Mouse (Mus musculus) layer of hippocampus, adult 9-10 months (tissue): ENCODE data around the gene Evc2.

Source experiments
- DNase-seq: peaks from one replicate; pipeline ENCODE4 v3.0.0; 2022; ENCODE audit warnings: low spot score

The Evc2 gene

DNA sequence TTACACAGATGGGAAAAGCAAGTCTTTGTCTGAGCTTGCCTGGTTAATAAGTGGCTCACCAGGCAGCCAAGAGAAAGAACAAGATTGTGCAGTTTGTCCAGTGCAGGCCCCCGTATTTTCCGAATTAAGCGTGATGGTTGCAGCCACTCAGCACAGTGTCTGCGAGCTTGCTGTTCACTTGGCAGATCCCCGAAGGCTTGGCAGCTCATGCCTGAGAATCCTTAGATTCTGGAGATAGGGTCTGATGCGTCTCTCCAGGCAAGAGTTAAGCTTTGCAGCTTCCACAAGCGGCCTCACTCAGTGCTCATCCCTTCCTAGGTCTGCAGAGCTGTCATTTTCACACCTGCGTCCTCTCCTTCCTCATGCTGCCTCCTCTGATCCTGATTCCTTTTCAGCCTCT, 30.5 kb downstream of the Evc2 start:
- no peak for DNase-seq

DNA sequence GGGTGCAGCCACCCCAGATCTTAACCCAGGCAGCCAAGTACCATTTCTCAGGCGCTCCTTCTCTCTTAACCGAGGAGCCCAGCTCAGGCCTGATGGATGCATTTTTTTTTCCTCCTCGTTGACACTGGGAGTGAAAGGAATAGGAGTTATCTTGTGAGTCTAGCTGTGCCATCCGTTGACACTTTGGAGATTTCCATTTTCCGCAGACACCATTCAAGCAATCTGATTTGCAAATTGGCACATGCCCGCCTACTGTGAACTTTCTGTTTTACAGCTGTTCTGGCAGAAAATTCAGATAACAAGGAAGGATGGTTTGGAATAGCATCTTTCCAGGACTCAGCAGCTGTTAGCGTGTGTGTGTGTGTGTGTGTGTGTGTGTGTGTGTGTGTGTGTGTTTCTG, 39.1 kb downstream of the Evc2 start:
- DNase-seq, result no peak

DNA sequence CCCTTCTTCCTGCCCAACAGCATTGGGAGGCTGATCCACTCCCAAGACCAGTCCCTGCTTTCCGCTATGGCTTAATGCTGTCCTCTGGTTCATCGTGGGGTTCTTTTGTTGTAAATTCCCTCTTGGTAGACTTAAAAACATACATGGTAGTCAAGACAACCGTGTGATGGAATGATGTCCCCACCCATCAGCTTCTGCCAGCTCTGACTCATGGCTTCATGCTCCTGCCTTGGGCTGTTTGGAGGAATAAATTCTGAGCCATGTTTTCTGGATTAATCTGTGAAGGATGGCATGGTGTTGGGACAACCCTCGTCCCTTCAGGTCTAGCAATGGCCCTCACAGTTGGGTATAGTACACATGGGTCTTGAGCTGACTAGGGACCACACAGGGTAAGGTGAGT, 42.3 kb downstream of the Evc2 start:
- DNase-seq, result no peak

DNA sequence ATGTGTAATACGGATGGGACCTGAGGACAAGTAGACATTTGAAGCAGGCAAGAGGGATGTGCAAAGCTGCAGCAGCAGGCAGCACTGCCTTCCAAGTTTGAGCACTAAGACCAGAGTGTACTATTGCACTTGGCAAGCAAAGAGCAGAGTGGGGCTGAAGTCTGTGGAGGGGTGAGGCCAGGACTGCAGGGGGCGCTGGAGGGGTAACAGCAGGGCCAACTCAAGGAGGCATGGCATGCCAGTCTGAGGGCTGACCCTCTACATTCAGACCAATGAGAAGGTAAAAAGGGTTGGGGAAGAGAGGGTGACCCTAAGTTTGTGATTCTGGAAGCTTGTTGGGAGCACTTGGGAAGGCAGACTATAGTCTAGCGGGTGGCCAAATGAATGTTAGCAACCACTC, 45.3 kb downstream of the Evc2 start:
- no peak for DNase-seq

DNA sequence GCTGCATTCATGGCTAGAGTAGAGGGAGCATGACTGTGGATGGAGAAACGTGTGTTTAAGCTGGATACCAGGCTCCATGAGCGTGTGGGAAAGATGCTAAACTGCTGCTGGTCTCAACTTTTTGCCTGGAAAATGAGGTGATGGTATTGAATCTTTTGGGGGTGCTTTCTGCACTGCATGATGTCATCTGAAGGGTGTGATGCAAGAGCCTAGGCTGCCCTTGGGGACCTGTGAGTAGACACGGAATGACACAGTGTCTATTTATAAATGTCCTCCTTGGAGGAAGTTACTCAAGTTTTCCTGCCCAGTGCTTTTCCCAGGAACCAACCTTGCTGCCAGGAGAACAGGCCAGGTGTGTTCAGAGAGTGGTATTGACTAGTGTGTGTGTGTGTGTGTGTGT, 50.3 kb downstream of the Evc2 start:
- no peak for DNase-seq

DNA sequence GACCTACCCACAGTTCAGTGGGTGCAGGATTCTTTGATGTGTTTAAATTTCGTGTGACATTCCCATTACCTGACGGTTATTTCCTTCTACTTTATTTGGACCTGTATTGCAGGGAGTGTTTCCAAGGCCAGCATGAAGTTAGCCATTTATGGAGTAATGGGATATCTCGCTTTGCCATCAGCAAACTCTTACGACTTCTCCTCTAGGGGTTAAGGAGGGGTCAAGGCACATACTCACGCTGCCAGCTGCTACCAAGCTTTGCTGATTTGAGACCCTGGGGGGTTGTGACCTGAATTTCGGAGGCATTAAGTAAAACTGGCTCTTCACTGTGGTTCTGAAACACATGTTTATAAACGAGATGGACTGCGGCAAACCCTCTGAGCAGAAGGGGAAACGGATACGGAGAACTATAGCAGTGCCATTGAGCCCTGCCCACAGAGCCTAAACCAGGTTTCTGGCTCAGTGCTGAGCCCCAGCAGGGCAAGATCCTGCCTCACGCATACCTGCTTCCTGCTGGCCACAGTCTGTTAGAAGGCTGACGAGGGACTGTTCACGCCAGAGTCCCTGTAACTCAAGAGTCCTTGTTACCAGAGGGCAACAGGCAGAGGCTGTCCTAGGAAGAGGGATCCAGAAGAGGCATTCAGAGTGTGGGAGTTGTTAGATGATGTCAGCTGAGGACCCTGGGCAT, 51.7 kb downstream of the Evc2 start:
- no peak for DNase-seq

DNA sequence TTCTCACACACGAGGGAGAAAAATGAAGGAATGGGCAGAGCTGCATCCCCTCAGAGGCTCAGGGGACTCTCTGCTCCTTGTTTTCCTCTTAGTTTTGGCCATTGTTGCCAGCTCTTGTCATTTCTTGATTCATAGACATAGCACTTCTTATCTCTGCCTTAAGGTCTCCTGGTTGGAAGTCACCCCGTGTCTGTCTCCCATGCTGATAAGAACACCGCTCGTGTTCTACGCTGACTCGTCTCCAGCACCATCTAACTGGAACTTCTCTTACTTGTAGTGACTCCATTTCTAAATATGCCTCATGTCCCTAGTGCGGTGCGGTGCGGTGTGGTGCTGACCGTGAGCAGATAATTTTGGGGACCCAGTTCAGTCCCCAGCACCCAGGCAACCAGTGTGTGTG, 52.6 kb downstream of the Evc2 start:
- DNase-seq, result no peak

DNA sequence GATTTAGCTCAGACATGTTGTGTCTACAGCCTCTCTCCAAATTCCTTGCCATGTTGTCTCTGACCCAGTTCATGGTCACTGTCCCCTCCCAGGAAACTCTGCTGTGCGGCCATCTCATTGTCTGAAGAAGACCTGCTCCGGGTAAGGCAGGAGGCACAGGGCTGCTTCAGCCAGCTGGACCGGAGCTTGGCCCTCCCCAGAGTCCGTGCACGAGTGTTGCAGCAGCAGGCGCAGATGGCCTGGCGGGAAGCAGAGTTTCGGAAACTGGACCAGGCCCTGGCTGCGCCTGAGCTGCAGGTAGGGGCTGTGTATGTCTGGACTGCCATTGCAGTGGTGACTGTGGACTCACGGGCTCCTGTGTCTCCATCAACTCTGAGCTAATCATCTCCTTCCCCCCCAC, 53.6 kb downstream of the Evc2 start:
- DNase-seq, result no peak

DNA sequence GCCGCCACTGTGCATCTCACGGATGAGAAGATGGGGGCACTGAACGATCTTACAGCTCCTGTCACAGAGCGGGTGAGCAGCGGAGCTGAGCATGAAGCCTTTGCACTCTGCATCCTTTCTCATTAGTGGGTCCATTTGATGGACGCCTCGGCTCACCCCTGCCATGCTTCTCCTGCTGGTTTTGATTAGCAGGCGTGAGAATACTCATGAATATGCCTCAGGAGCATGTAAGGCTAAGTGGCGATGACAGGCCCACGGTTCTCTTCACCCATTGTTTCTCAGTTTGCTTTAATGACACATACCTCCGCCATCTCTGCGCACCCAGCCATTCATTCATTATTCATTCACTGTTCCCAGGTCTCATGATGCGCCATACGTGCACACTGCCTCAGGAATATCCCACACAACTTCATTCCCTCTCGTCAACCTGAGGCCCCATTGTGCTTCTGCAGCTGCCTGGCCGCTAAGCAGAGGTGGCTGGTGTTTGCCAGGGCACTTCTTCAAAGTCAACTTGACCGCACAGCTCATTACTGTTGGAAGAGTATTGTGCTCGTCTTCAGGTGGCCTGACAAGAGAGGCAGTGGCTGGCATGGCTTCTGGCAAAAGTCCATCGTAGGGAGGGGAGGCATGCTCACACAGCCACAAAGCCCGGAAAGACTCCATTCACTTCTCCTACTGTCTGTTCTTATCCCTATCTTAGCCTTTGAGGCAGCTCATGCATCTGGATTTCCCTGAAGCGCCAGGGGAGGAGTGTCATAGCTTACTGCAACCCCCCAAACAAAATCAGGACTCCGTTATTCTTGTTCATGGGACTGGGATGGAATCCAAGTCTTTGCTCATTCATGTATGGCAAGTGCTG, 57.1 kb downstream of the Evc2 start:
- no peak for DNase-seq

DNA sequence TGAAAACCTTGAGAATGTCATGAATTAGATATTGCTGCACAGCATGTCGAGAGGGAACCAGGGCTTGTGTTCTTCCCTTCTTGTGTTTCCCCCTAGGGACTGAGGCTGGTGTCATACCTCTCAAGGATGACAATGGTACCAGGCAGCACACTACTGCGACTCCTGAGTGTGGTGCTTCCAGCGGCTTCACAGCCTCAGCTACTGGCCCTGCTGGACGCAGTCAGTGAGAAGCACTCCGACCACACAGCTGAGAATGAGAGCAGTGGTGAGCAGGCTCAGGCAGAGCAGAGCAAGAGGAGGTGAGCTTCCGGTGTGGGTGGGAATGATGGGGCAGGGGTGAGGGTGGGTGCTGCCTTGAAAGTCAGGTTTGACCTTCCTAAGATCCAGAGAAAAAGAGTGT, 80.7 kb downstream of the Evc2 start:
- no peak for DNase-seq

DNA sequence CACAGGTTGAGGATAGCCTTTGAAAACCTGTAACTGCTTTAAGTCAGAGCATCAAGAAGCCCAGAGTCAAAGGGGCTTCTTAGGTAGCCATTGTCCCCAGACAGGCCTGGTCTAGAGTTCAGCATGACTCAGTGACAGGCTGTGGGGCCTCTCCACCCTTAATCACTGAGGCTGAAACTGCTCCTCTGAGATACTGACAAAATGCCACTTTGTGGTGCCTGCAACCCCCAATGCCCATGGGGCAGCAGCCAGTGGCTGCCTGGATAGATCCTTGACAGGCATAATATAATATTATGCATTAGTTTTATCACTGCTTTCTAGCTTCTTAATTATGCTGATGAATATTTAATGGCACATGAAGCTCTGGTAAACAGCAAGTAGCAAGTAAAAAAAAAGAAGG, 88.9 kb downstream of the Evc2 start:
- no peak for DNase-seq

DNA sequence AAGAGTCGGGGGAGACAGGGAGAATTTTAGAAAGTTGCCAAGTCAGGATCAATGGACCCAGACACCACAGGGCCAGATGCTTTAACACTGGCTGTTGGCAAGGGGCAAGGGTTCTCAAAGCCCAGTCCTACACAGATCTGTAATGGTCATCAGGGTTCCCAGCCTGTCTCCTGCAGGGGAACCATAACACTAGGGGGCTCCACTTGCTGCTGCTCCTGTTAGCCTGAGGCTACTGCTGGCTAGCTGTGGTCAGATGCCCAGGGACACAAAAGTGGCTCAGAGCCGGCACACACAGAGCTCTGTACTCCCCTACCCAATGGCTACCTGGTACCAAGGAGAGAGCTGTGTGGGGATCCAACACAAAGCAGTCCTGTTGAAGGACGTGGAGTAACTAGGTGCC, 97.1 kb downstream of the Evc2 start:
- no peak for DNase-seq

DNA sequence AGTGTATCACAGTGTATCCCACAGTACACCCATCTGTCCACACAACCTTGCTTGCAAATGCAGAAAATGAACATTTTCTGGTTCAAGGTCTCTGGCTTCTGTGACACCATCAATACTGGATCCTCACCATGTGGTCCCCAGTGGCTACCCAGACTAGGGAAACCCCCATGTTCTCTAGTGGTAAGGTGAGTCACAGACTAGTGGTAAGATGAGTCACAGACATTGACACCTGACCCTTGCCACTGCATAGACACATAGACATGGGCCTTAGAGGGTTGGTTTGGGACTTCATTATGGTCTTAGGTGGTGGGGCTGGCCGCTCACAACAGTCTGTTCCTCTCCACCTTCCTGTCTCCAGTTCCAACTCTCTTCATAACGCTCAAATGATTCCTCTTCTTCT, 104.5 kb downstream of the Evc2 start:
- no peak for DNase-seq

DNA sequence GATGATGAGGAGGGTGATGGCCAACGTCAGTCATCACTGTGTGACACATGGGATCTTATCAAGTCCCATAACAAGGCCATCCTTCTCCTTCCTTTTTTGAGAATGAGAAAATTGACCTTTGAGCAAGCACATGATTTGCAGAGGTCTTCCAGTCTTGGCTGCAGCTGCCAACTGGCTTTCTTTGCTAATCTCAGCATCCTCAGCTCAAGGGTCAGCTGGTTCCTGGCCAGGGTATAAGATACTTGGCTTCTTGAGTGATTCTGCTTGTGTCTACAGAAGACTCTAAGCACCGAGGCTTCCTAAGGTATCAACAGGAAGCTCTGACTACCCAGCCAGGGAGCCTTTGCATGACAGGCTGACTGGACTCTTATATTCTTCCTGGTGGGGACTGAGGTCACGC, 109.2 kb downstream of the Evc2 start:
- DNase-seq, result no peak

DNA sequence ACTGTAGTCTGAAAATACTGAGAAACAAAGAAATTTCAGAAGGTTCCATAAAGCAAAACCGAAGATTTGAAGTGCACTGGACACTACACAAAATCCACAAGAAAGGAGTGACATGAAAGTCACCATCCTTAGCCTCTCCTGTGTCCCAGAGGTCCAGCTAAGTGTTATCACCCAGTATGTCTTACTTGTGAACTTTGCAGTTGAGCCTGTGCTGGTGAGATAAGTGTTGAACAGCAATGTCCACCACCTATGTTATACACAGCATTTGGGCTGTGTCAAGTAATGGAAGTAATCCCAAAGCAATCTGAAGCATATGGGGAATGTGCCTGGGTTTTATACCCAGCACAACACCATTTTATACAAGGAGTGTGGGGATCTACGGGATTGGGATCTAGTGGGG, 118.3 kb downstream of the Evc2 start:
- DNase-seq, result no peak

DNA sequence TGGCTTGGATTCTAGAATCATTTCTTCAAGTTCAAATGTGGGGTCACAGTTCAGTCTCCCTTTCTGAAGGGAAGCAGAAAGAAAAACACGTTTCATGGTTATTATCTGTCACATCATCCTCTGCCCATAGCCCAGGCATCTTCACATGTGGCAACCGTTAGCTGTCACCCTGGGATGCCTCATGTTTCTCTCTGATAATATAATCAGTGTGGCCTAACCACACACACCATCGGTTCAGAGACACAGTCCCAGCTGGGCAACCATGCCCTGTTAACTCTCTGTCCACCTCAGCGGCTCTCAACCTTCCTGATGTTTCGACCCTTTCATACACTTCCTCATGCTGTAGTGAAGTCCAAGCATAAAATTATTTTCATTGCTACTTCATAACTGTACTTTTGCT, 118.9 kb downstream of the Evc2 start:
- no peak for DNase-seq

DNA sequence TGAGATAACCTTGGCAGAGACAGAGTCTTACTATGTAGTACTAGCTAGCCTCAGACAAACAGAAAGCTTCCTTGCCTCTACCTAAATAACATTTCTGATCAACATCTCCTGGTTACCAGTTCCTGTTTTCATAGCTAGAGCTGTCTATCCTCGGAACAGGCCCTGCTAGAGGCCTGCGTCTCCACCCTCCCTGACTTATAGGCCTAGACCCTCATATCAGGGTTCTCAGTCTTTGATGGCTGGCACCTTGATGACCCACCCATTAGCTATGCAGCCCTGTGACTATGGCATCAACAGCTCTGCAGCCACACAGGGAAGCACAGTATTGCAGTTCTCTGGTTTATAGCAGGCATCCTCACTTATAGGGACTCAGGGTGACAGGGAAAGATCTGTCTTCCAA, 119.5 kb downstream of the Evc2 start:
- no peak for DNase-seq

DNA sequence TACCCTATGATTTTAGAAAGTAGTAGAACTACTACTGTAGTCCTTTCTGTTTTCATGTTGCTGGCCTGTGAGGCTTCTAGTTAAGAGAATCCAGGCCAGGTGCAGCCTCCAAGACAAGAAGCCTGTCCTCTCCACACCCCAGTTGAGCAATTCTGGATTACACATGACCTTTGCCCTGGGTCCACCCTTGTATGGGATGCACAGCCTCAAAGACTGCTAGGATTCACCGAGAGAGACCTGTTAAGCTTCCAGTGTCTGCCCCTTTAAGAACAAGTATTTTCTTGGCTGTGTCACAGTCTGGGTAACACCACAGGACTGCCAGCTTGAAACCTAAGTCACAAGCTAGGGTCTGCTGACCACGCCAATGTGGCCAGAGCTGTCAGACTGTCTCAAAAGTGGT, 119.9 kb downstream of the Evc2 start:
- DNase-seq, result no peak

DNA sequence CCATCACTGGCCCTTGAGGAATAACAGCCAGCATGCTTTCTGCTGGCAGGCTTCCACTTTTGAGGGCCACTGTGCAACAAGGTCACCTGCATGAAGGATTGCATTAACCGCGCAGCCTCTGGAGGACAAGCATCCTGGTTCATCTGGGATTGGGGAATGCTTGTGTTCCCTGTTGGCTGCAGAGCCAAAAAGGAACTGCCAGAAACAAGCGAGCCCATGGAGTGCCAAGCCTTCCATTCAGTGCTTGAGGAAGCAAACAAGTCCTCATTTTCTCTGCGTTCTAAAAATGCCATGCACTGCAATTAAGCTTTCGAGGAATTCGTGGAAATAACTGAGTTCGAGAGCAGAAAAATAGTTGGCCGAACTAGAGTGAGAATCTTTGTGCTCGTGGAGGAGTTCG, 127.2 kb downstream of the Evc2 start:
- no peak for DNase-seq

DNA sequence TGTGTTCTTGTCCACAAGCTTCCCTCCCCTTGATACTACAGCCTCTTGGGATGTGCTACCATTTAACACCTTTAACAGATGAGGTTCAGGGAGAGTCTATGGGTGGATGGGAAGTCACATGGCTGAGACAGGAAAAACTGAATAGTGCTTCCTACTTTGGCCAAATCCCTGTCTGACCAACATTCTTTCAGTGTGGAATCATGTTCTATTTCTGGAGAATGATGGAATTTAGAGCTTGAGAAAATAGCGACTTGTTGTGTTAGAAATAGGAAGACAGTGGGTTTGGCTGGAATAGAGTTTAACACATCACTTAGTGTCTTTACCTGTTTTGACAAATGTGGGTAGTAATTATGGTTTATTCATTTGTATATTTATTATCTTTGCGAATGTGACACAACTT, 129.3 kb downstream of the Evc2 start:
- no peak for DNase-seq

DNA sequence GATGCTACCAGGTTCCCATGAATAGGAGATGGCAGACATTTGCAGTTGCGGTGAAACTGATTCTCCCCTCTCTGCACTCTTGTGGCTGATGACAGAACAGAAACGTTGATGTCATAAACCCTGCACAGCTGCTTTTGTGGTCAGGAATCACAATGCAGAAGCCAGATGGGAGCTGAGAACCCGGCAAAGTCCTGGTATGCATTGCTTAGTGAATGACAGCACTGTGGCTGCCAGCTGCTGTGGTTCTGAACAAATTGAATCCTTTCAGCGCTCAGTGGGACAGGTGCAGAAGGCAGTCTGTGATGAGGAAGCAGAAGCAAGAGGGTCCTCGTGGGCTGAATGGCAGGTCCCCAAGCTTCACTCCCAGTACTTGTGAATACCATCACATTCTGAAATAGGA, 130.7 kb downstream of the Evc2 start:
- DNase-seq, result no peak

DNA sequence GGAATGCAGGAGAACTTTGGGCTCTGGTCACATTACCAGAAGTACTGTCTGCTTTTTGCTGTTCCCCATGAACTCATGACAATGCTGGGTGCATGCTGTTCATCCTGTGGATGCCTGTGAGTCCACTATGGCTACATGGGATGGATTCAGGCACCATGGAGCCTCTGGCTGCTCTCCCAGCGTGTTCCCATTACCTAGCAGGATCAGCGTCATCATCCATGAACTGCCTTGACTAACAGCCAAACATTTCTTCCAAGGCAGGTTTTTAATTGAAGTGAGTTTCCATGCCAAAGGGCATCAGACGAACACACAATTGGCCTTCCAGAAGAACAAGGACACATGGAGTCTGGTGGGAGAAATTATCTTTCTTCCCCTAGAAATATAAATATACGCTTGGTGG, 133.3 kb downstream of the Evc2 start:
- no peak for DNase-seq

DNA sequence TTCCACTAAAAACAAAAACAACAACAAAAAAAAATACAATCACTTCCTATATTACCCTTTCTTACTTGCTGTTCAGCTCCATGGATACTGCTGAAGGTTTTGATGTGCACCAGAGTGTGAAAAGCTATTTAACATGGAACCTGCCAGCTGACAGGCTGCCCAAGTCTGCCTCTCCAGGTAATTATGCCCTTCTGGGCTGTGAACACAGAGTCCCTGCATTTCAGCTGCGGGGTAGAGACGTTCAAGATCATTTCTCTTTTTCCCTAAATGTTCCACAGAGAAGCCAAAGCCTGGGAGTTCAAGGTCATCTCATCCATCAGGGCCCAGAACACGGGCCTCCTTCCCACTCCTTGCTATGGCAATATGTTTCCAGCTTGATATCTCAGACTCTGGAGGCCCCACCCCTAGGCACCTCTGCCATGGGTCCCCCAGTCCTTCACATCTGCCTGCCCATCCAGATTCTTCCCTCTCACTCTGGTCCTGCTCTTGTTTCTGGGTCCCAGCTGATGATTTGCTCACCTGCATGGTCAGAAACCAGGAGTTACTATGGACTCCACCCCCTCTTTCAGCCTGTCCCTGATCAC, 133.8 kb downstream of the Evc2 start:
- DNase-seq, result no peak
